ENCODE assay signal across 8 mouse cellular contexts in the genomic region with DNA sequence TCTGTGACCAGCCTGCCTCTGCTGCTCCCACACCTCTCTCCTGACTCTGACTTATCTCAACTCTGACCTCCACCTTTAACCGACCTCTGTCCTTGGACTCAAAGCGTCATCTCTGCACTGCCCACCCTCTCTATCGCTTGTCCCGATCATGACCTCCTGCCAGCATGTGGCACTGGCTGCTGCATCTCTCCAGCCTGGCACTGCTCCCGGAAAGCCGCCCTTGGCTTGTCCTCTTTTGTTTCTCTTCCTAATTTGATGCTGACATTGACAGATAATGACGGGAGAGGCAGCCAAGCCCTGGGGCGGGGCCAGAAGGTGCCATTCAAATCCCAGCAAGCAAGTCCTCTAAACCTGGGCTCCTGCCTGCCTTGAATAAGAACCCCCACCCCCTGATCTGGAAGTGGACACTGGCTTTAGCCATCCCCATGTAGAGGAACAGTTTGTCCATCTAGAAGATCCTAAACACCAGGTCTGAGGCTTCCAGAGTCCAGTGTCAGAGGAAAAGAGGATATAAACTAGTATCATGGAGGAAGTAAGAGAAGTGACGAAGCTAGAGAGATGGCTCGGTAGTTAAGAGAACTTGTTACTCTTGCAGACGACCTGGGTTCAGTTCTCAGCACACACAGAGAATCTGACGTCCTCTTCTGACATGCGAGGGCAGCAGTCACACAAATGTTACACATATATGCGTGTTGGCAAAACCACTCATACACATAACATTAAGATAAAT. TPM values are rescaled to one million over a fixed set of nuclear protein-coding genes. Genes with fewer than 3 reads are reported as not detected.
DNase-seq lines count a peak whose midpoint lies in the region; ATAC-seq and TF ChIP-seq lines count a peak whose summit lies in the region.

No protein-coding gene starts in this region.

- 0 out of 2 replicates have a peak, but pooled peaks cover 11% of the 10 kb centered on the region for H3K27me3 ChIP-seq in embryonic facial prominence, embryonic 10.5 days (replicated peaks; ENCODE audit: low read depth, poor library complexity, severe bottlenecking)
- H3K27me3 ChIP-seq in midbrain, embryonic 16.5 days (ENCODE audit: control insufficient read depth, insufficient read depth, low read depth, low read length) = peaks cover 4% of the 10 kb centered on the region; the same call in 1 of the 2 replicates

- H3K9me3 ChIP-seq in embryonic facial prominence, embryonic 10.5 days = no peaks in the 10 kb centered on the region
- no peaks in the 10 kb centered on the region for H3K9me3 ChIP-seq in midbrain, embryonic 16.5 days (replicated peaks; ENCODE audit: control insufficient read depth, low read length, poor library complexity, severe bottlenecking)

- no peak for TF ChIP-seq CTCF in gastrocnemius, adult 2 months (IDR thresholded peaks at IDR 0.05)

- intact Hi-C loops in gastrocnemius, adult 2 months (cut with DNase I) = no loop called here

- H3K27ac ChIP-seq in gastrocnemius, adult 2 months = no peak overlapping the region
- H3K27ac ChIP-seq in embryonic facial prominence, embryonic 10.5 days (replicated peaks) = no peak overlapping the region
- H3K27ac ChIP-seq in midbrain, embryonic 16.5 days (ENCODE audit: low read length) = no peak overlapping the region

- H3K9ac ChIP-seq in midbrain, embryonic 16.5 days (ENCODE audit: low read depth, low read length) = no peak overlapping the region

- no peak overlapping the region for H3K4me3 ChIP-seq in gastrocnemius, adult 2 months
- no peak overlapping the region for H3K4me3 ChIP-seq in embryonic facial prominence, embryonic 10.5 days
- H3K4me3 ChIP-seq in midbrain, embryonic 16.5 days (ENCODE audit: low read depth, low read length) = no peak overlapping the region

- peak; percentile 43 to 56 for DNase-seq in monocyte, adult 2 months (ENCODE audit: low read depth in 1 of 2, low spot score in 2 of 2)
- peak; percentile 96 to 98 for DNase-seq in adrenal gland, postnatal 36 days
- DNase-seq in gastrocnemius, adult 2 months = peak; percentile 63
- peak; percentile 30 to 38 for DNase-seq in kidney, adult 8-10 months
- DNase-seq in ovary, adult 18-20 months (ENCODE audit: low spot score) = peak; percentile 86
- DNase-seq in embryonic facial prominence, embryonic 10.5 days (ENCODE audit: low spot score) = no peak

- H3K4me1 ChIP-seq in embryonic facial prominence, embryonic 10.5 days = peaks cover 22% of the 10 kb centered on the region
- H3K4me1 ChIP-seq in midbrain, embryonic 16.5 days (ENCODE audit: control insufficient read depth, insufficient read depth, low read length) = peaks cover 2% of the 10 kb centered on the region

- no peak overlapping the region for H3K4me2 ChIP-seq in midbrain, embryonic 16.5 days (ENCODE audit: low read length)

- no peaks in the 10 kb centered on the region for H3K36me3 ChIP-seq in embryonic facial prominence, embryonic 10.5 days (replicated peaks)
- no peaks in the 10 kb centered on the region for H3K36me3 ChIP-seq in midbrain, embryonic 16.5 days (ENCODE audit: control insufficient read depth, insufficient read depth, low read length)

- WGBS in embryonic facial prominence, embryonic 10.5 days = 77% methylated on average over 14 of the region's 14 CpGs
- WGBS in midbrain, embryonic 16.5 days = 71% methylated on average over 14 of the region's 14 CpGs

- no peak; the same call in 1 of the 2 replicates for ATAC-seq in monocyte, adult 5-6 weeks (replicated peaks; ENCODE audit: insufficient number of reproducible peaks, low FRiP score, low TSS enrichment, poor library complexity, severe bottlenecking)
- ATAC-seq in midbrain, embryonic 16.5 days = no peak

RNA-seq across cellular contexts. Expression of gene Lyrm9, which starts 22.6 kb away (rescaled TPM):
- total RNA-seq in monocyte, adult 5-6 weeks (2017) = 11.8 to 34.1 TPM (median 16.2 TPM) in 3 replicates
- 10 to 100 TPM; 36.7 to 55.7 TPM for total RNA-seq in adrenal gland, postnatal 36 days (2021)
- total RNA-seq in gastrocnemius, adult 2 months (2021) = 10 to 100 TPM; 15.0 to 15.3 TPM
- polyA plus RNA-seq in embryonic facial prominence, embryonic 10.5 days (2016; fragmentation: Nextera tagmentation; extraction: Ambion mirVana) = 18.9 and 24.5 TPM in 2 replicates
- 40.6 and 47.9 TPM in 2 replicates for polyA plus RNA-seq in midbrain, embryonic 16.5 days (2015; fragmentation: Nextera tagmentation; extraction: Ambion mirVana)

RNA-seq across cellular contexts. Expression of gene Ccnq, which starts 52.2 kb away (rescaled TPM):
- total RNA-seq in monocyte, adult 5-6 weeks (2017) = 12.4 to 22.2 TPM (median 16.4 TPM) in 3 replicates
- 10 to 100 TPM; 43.4 to 69.7 TPM for total RNA-seq in adrenal gland, postnatal 36 days (2021)
- total RNA-seq in gastrocnemius, adult 2 months (2021) = 10 to 100 TPM in 1 of 2 experiments, 1 to 10 TPM in 1; 9.8 to 13.0 TPM
- polyA plus RNA-seq in embryonic facial prominence, embryonic 10.5 days (2016; fragmentation: Nextera tagmentation; extraction: Ambion mirVana) = 36.6 and 37.9 TPM in 2 replicates
- polyA plus RNA-seq in midbrain, embryonic 16.5 days (2015; fragmentation: Nextera tagmentation; extraction: Ambion mirVana) = 25.2 and 27.8 TPM in 2 replicates
